Mouse (Mus musculus) layer of hippocampus, postnatal 25 days (tissue): Measurements from ENCODE around the gene Mxi1. TPM values are rescaled to one million over a fixed set of nuclear protein-coding genes. Genes with fewer than 3 reads are reported as not detected.

ENCODE experiments used
- DNase-seq, 2 experiments: peaks; one replicate each; pipeline ENCODE4 v3.0.0; 2022; ENCODE audit warnings: mixed read lengths in 2 of 2, low spot score in 1 of 2; ENCODE audit errors: extremely low spot score in 1 of 2
- total RNA-seq, 2 experiments: library from RNA; stranded (reverse); gene quantifications; 2 replicates each; pipeline ENCODE4 v1.2.3; 2021

Gene Mxi1
- total RNA-seq, 2 experiments from 2014 or later: 57.7 to 68.2 TPM

DNA sequence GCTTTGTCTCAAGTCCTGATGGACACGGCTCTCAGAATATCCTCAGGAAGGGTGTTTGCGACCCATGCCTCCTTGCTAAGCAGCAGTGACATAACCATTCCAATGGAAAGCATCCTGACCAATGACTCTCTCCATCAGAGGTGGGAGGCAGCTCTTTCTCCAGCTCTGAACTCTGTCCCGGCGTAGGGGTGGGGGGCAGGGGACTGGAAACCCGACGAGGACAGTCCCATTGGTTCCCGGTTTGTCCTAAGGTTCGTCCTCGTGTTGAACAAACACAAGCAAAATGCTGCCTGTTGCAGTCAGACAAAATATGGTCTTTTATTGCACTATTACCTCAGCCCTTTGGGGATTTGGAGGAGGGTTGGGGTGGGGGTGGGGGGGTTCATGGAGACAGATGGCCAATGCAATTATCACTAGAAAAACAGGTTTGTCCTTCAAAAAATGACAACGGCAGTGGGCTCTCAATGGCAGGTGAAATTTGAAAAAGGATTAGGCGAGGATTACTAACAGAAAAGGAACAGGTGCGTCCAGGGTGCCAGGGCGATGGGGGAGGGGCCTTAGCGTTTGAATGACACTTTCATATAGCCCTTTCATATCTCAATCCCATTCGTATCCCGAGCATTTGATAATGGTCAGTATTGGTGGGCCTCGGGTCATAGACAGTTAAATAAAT is 11.0 kb upstream of the Mxi1 start:
- no peak for DNase-seq

DNA sequence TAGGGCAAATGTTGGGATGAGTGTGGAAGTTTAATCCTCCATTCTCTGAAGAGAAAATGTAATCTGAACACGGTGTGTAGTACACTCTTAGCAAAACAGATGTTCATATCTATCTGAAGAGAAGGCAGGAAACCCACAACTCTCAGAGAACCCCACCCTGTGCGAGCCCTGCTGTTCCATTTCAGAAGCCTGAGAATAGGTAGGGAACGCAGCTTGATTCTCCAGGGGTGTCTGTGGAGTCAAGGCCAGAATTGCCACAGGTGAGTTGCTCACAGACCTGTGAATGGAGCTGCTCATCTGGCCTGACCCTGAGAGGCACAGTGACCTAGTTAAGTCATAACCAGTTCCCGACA is 10.5 kb upstream of the Mxi1 start:
- DNase-seq: no peak

DNA sequence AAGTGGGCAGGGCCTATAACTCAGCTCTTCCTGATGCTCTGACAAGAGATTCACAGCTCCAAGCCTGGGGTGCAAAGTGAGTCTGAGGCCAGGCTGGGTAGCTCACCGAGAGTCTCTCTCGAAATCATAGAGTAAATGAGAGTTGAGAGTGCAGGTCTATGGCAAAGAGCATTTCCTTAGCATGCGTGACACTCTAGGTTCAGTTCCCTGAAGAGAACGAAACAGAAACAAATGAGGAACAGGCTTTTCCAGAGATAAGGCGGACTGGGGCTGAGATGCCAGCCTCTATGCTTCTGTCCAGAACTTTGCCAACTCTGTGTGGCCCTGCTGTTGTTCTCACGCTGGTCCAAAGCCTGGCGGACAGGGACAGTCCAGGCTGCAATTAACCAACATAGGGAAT is 6.9 kb upstream of the Mxi1 start:
- DNase-seq: no peak

DNA sequence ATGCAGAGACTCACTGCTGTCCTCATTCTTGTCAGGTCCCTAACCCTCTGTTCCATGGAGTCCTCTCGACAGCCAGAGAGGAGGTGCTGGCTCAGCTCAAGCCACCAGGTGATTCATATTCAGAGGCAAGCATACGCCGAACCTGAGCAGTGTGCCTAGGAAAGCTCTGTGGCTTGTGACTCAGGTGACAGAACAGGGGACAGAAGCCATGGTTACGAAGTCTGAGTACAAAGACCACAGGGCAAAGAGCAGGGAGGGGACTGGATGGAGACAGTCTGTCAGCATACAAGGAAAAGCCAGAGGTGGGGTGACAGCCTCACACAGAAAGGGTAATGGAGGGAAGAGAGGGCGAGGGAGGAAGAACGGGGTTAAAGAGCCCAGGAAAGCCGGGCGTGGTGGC is 4.7 kb upstream of the Mxi1 start:
- DNase-seq: no peak

DNA sequence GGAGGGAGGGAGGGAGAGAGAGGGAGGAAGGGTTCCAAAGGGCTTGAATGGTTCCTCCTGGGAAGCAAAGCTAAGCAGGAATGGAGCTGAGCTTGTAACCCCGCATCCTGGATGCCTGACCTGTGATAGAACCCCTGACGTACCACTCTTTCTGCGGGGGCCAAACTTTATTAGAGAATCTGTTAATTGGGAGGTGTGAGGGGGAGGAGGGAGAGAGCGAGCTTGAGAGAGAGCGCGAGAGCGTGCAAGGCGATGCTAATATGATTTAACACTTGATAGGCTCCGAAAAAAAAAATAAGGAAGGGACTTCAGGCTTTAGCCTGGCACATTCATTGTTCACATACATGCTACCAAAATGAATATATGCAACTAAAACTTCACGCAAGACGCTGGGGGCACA is 3.6 kb upstream of the Mxi1 start:
- DNase-seq: no peak

DNA sequence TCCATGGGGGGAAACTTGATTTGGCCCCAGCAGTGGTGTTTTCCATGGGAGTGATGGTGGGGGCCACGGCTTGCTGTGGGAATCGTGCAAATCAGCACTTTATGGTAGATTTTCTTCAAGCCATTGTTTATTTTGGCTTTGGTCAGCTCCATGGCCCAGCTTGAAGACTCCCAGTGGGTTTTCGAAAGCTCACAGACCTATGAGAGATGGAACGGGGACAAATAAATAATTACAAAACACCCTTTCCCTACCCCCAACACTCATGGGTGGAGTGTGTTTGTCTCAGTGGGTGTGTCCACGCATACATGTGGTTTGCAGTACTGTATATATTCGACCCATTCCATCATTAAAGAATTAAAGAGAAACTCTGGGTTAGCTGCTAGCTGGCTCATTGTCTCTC is 3.1 kb upstream of the Mxi1 start:
- no peak for DNase-seq

DNA sequence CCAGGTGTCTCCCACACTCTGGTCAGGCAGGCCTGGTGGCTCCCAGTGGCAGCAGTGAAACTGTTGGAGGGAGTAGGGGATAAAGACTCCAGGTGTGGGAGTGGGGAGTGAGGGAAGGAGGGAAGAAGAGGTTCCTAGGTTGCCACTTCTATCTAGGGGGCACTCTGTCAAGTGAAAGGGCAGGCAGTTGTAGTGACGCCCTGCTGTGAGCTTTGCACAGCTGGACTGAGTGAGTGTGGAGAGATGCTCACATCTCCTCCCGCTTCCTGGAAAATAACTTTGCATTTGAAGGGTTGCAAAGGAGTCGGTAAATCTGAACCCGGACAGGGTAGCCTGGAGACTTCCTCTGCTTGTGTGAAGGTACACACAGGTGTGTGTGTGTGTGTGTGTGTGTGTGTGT is 687 bp upstream of the Mxi1 start:
- no peak for DNase-seq

DNA sequence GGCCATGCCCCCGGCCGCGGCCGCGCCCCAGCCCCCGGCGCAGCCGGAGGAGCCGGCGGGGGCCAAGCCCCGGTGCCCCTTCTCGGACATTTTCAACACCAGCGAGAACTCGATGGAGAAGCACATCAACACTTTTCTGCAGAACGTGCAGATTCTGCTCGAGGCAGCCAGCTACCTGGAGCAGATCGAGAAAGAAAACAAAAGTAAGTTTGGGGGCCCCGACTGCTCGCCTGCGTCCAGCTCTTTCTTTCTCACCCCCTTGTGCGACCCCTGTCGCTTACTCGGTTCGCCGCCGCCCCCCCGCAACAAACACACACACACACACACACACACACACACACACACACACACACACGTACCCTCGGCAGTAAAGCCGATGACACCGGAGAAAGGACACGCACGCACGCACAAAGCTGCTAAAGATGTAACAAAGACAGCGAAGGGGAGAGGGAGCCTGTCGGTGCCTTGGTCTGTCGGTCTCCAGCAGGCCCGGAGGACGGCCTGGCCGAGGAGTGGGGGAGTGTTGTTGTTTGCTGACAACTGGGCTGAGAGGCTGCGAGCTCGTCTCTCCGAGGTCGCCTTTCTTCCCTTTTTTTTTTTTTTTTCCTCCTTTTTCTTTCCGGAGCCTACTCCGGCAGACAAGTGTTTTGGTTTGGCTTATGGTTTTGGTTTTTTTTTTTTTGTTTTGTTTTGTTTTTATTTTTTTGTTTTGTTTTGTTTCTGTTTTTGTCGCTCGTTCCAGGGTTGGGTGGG is 629 bp downstream of the Mxi1 start:
- DNase-seq: peak; percentile 37 to 43

DNA sequence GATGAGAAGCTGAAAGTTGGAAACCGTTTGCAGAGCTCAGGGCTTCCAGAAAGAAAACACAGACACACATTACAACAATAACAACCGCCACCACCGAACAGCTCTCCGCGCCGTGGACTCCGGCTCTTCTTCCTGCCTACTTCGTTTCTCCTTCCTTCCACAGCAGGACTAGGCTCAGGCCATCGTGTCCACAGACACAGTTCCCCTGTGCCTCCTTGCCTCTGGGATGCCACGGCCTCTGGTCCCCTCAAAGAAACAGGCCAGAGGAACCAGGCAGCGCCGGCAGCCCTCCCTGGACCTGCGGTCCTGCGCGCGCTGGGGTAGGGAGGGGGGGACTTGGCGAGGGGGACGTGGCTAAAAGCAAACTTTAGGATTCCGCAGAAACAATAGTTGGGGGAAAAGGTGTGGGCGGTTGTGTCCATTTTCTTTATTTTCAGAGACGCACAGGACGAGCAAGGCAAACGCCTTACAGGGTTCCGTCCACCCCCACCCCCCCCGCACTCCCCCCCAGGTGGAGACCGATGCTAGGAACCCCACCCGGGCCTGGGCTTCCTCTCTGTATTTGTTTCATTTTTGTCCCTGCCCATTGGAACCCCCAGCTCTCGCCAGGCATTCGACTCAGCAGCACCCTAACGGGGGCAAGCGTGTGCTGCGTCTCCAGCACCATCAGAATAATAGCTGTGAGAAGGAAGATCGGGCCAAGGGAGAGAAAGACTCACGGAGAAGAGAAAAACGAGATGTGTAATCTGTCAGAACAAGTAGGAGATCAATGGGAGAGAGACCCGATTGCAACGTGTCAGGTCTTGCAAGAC is 1.4 kb downstream of the Mxi1 start:
- DNase-seq: peak; percentile 32 to 47

DNA sequence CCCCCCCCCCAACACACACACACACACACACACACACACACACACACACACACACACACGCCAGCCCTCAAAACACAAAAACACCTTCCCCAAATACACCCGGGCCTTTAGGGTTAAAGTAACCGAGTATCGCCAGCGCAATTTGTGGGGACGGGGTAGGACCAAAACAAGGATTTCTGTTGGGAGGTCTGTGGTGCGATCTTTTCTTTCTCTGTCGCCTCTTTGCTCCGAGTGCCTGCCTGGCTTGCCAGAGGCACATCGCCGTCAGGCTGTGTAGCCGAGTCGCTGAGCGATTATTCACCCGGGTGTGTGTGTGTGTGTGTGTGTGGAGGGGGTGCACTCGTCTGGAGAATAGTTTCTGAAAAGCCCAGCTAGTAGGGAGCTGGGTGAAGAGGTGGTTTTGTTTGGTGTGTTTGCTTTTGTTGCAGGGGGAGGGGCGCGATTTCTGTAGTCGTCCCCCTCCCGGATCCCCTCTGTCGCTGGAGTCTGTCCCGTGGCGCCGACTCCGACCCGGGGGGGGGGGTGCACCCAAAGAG is 2.1 kb downstream of the Mxi1 start:
- DNase-seq: peak; percentile 49 to 55

DNA sequence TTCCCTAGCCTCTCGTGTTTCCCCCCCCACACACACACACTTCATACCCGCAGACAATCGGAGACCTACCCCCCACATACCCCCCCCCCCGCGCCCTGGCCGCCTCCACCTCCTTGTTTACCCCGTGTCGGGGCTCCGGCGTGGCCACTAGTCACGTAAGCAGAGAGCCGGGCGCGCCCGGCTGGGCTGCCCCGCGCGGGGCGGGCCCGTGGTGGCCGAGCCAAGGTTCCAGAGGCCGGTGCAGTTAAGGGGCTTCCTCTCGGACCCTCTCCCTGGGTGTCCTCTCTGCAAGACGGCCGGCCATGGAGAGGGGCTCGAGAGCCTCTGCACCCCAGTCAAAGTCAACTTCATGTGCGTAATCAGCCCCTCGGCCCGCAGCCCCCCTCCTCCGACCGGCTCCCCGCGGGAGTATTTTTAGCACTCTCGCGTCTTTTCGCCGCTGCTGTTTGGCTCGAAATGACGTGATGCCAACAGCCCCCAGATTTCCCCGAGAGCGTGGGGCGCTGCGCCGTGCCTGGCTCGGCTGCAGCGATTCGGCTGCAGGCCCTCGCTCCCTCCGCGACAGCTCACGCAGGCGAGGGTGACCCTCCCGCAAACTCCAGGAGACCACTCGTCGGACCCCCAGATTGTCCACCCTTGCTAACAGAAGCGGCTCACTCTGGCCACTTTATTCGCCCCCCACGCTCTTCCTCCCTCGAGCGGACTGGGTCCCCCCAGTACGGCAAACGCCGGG is 2.8 kb downstream of the Mxi1 start:
- peak; percentile 61 to 74 for DNase-seq

DNA sequence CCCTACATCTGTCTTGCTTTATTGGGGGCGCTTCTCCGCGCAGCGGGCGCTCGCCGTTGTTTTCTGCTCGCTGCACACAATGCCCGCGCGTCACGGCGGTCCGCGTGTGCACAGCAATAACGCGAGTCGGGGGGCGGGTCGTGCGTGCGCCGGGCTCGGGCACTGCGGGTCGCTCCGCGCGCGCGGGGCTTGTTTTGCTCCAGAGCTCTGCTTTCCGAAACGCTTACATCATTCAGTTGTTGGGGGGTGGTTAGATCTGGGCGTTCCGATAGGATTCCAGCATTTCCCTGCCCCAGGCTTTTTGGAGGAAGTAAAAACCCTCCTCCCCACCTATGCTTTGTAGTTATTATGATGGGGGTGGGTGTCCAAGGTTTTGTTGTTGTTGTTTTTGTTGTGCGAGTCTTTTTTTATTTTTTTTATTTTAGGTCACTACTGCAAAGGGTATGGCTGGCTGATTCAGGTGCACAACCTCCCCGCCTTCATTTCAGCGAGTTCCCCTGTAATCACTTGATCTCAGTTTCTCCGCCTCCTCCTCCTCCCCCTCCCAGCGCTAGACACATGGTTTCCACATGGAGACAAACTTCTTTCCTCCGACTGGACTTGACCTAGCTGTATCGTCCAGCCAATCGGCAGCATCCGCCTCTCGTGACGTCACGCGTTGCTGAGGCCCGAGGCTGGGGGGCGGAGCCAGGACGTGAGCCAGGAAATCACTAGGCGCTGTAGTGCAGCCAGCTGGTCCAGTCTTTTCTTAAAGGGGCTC is 3.5 kb downstream of the Mxi1 start:
- peak; percentile 98 to 99 for DNase-seq

DNA sequence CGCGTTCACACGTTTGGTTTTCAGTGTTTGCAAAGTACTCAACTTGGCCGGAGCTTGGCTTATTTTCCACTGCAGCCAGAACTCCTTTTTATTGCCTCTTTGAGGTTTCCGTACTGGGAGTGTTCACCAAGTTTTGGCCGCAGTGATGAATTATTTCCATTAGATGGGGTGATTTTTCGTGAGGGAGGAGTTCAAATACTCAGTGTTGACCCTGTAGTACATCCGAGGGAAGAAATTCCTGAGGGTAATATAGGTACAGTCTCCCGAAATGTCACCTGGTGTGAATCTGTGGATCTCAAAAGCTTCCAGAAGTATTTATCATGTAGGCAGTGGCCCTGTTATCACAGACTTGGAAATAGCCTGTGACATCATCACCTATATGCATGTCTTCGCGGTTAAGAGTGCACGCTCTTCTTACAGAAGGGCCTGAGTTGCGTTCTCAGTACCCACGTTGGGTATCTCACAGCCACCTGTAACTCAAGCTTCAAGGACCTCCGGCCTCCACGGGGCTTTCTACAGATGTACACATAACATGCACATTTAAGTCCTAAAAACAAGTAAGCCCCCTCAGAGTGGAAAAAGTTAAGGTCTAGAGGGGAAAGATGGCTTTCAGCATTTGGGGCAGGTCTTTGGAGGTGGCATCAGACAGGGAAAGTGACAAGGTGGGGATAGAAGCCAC is 4.4 kb downstream of the Mxi1 start:
- no peak for DNase-seq

DNA sequence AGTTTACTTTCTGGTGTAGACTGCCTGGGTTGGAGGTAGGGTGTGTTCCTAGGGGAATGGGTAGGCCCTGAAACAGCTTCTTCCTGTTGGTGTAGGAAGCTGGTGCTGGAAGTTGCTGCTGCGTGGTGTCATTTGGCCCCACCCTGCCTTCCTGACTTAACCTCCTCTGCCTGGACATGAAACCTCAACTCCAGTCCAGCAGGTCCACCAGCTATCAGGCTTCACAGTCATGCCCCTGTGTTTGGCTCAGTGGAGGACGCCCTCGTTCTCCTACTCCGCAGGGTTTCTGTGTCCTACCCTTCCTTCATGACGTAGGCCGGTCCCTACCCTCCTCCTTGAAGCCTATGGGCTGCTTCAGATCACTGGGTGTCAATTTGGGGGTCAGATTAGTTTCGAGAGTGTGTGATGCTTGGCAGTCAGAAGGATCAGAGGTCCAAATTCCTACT is 4.9 kb downstream of the Mxi1 start:
- DNase-seq: no peak

DNA sequence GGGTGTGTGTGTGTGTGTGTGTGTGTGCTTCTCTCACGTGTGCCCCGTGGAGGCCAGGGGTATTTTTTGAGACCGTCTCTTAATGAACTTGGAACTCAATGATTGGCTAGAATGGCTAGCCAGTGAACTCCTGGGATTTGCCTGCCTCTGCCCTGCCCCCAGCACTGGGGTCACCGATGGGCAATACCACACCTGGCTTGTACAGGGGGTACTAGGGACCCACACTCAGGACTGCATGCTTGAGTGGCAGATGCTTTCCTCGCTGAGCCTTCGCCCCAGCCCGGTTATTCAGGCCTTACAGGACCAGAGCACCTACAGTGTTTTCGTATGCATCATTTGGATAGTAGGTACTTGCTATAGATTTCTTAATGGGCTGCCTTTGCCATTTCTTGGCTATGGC is 5.8 kb downstream of the Mxi1 start:
- no peak for DNase-seq

DNA sequence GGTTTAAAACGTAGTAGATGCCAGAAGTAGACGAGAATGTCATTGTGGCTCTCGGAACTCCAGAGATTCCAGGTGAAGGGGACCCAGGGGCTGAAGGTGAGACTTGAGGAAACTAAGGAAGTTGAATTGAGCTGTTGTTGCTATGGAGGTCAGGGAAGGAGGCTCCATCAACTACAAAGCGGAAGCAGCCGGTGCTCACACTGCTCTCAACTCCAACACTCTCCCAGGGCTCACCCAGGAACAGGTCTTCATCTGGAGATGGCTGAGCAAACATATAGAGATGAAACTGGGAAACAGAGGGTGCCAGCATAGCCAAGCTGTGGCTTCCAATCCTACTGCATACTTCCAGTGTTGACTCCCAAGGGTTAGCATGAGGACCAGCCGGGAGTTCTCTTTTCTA is 6.6 kb downstream of the Mxi1 start:
- DNase-seq: no peak

DNA sequence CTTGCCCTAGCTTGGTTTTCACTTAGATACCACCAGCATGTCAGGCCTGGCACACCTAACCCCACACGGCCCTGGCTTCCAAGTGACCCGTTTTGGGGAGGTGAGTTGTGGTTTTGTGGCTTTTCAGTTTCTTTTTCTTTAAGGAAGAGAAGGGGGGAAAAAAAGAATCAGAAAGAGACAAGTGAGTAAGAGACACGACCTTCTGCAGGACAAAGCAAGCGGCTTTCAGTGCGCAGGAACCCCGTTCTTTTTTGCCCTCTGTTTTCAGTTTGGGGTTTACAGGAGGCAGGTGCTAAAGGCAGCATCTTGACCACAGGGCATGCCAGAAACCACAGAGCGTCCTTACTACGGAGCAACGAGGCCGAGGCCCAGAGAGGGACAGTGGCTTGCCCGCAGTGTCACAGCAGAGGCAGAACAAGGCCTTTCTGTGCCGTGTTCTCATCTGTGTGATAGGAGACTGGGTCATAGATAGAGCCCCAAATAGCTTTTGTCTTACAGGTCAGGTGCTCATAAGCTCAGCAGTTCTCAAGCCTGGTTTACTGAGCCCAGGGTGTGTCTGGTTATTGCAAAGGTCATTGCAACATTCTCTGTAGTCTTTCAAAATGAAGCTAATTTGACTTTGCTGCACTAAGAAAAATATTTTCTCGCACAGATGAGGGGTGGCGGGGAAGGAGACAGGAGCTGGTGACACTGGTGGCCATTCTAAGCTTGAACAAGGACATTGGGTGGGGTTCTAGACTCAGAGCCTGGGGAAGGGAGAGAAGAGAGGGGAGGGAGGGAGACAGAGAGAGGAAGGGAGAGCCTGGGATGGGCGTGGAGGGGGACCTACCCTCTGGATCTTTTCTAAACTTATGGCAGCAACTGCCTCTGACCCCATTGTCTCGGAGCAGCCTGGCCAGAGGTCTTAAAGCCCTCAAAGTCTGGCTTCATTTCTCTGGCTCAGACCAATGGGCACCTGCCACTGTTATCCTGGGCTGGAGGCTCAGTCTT is 8.1 kb downstream of the Mxi1 start:
- DNase-seq: no peak
